Mouse (Mus musculus) embryonic fibroblast, embryonic 13.5 days (primary cell): ENCODE measurements at regions not wholly inside any gene's neighbourhood (a gene's known extent, or its start where the extent isn't known, plus 50 kb on each side); places are given as distances from the start of the nearest gene placed in this dataset.

Experiments
- H3K27ac ChIP-seq: 2 replicates; pipeline ENCODE4 v1.5.1; 2012; ENCODE audit warnings: low read length, control low read depth, inconsistent platforms; ENCODE audit not compliant: insufficient read depth
- H3K4me1 ChIP-seq: 2 replicates; pipeline ENCODE4 v1.6.1; 2011; ENCODE audit warnings: low read length; ENCODE audit not compliant: control insufficient read depth, insufficient read depth
- H3K4me3 ChIP-seq: 2 replicates; pipeline ENCODE4 v1.5.1; 2011; ENCODE audit warnings: mild to moderate bottlenecking, control low read depth, low read length; ENCODE audit not compliant: insufficient read depth
- CTCF ChIP-seq: IDR thresholded peaks from 2 replicates; pipeline ENCODE4 v1.5.1; 2011; ENCODE audit warnings: mild to moderate bottlenecking, control low read depth, low read length, moderate library complexity, borderline replicate concordance; ENCODE audit not compliant: insufficient read depth
- POLR2A ChIP-seq: IDR thresholded peaks from 2 replicates; pipeline ENCODE4 v1.6.1; 2011; ENCODE audit warnings: low read depth, mild to moderate bottlenecking, control low read depth, low read length, moderate library complexity

DNA sequence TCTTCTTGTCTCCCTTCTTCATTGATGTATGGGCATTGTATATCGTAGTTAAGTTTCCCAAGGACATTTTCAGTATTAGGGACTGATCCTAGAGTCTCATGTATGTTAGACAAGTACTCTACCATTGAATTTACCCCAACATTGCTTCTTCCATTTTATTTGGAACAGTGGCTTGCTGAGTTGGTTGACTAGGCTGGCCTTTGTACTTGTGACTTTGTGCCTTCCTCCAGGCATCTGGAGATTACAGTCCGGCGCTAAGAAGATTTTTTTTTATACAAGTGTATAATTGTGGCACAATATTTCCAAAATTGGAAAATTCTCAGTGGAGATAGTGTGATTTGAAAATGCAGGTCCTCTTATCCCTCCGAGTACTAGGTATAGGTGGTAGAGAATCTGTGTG lies 1165.5 kb upstream of the A1bg start:
- Histone ChIP-seq H3K4me1 (peaks cover 17% of the 10 kb centered on the region), H3K4me3 (no peak overlapping the region), H3K27ac (no peak overlapping the region)
- TF ChIP-seq POLR2A (no peak), CTCF (no peak)

DNA sequence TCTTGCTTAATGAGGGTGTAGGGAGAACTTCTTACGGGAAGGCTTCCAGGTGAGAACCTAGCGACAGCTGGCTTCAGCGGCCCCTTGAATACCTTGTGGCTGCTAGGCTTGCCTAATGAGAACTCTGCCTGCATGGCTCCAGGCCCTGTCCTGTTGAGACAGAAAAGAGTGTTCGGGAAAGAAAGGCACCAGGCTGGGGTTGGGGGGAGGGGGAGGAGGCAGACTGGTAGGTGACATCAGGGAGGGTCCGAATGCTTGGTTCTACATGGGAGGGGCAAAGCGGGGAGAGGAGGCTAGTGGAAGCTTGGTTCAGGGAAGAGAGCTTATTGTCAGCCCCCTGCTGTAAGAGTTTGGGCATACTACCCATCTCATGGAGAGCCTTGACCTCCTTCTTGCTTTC lies 1164.9 kb upstream of the A1bg start:
- no peak for TF ChIP-seq CTCF
- no peak for TF ChIP-seq POLR2A
- H3K27ac ChIP-seq = no peak overlapping the region
- no peak overlapping the region for H3K4me3 ChIP-seq
- H3K4me1 ChIP-seq = peaks cover 13% of the 10 kb centered on the region

DNA sequence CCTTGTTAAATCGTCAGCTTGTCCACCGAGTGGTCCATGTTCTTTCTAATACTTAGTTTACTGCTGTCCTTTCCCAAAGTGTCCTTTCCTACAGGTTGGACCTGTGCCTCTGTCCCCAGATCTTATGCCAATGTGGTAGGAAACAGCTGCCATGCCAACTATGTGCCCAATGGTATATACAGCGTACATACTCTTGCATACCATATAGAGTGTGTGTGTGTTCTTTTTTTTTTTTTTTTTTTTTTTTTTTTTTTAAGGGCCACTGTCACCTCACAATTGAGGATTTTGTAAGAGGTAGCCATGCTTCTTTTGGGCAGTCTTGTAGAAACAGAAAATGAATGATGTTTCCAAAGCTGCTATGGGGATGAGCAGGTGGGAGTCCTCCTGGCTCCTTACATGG lies 1163.2 kb upstream of the A1bg start:
- Histone ChIP-seq H3K27ac (no peak overlapping the region), H3K4me3 (no peak overlapping the region), H3K4me1 (no peaks in the 10 kb centered on the region)
- TF ChIP-seq POLR2A (no peak), CTCF (no peak)

DNA sequence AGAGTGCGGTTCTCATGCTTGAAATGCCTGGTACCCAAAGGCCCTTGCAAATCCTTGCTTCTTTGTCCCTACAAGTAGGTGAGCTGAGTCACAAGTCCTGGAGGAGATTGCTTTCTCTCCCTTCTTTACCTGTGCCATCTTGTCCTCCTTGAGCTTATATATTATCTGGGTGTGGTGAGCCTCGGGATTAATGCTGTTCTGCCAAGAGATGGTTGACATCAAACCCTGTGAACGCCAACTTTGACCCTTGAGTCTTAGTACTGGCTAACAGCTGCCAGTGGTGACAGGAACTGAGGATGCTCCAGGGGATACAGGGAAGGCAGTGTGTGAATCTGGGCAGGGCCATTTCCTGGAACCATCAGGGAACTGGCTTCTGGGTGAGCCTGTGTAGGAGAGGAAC lies 1160.5 kb upstream of the A1bg start:
- no peak for TF ChIP-seq CTCF
- TF ChIP-seq POLR2A = no peak
- Histone ChIP-seq H3K4me1 (peaks cover 3% of the 10 kb centered on the region; the same call in 1 of the 2 replicates), H3K27ac (no peak overlapping the region), H3K4me3 (no peak overlapping the region)

DNA sequence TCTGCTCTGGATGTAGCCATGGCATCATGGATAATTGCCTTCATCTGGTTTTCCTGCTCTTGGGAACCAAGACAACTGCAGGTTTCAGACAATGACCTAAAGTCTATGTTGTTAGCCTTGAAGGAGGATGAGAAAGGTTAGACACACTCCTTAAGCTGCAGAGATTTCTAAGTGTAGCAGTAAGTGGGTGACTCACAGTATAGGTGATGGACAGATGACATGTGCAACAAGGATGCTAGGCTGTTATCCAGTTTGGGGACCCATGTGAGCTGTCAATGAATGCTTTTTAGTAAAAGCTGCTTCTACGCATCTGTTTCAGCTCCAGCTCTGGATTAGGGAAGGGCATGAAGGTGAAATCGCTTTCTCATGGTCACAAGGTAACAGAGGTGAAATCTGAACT lies 1159.7 kb upstream of the A1bg start:
- H3K4me3 ChIP-seq = no peak overlapping the region
- H3K27ac ChIP-seq = no peak overlapping the region
- H3K4me1 ChIP-seq = peaks cover 3% of the 10 kb centered on the region; the same call in 1 of the 2 replicates
- TF ChIP-seq POLR2A = no peak

DNA sequence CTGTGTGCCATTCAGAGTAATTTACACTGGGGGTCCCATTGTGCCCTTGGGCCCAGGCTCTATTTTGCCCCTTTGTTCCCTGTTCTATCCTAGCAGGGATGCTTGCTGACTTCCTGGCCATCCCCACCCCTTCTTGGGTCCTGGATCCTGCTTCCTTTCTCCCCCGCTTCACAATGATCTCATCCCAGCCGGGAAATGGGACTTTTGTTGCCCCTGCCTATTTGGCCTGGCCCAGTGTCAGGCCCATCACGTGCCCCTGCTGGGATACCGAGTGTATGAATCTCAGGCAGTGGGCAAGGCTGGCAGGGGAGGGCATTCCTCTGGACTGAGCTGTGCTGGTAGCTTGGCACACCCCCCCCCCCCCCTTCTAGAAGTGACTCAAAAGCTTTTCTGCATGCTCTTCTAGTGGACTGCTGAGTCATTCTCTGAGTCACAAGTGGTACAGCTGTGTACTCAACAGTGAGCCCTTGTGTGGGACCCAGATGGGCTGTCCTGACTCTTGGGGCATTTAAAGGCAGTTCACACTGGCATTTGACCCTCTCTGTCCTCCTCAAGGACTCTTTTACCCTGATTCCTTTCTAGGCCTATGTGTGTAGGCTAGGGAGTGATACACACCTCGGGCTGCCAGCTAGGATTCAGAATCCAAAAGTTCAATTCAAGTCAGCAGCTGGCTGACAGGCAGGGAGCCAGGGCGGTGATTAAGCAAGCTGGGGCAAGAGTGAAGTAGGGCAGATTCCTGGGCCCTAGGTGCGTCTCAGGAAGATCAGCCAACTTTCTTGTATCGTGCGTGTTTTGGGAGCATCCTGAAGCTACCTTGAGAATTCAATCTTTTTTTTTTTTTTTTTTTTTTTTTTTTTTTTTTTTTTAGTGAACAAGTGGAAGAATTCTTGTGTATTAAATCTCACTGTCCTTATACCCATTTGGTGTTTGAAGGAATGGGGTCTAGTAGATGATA lies 1156.6 kb upstream of the A1bg start:
- no peak for TF ChIP-seq POLR2A
- no peak for TF ChIP-seq CTCF

DNA sequence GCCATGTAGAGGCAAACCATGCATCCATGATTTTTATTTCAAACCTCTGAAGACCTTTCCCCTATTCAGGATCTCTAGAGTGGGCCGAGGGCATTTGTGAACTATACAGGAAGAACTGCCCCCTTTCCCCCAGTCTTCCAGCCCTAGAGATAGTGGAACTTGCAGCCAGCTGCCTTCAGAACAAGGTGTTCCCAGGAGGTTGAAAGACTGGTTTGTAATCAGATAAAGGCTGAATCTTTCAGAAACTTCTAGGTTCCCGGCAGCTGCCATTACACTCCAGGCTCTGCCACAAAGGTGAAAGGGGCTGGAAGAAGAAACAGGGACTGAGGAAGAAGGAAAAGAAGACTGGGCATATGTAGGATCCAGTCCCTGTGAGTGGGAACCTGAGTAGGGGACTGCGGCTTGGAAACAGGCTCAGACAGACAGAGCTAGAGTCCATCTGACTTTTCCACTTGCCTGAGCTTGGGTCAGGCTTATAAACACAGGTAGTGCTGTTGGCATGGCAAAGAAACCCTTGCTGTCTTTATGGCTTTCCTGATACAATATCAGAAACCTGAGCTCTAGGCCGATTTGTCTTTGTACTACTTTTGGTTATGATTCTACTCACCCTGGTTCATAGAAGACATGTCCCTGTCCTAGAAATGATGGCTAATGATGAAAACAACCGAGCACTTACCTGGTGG lies 1153.9 kb upstream of the A1bg start:
- Histone ChIP-seq H3K4me1 (peaks cover 6% of the 10 kb centered on the region; the same call in 1 of the 2 replicates), H3K4me3 (no peak overlapping the region), H3K27ac (no peak overlapping the region; the same call in 1 of the 2 replicates)
- no peak for TF ChIP-seq POLR2A
- TF ChIP-seq CTCF = no peak

More for the DNA sequence above, 1156.6 kb upstream of the A1bg start:
- peaks cover 3% of the 10 kb centered on the region; the same call in 1 of the 2 replicates for H3K4me1 ChIP-seq
- H3K4me3 ChIP-seq = no peak overlapping the region
- H3K27ac ChIP-seq = peak overlapping the region; percentile 86

GRCm38 (mm10) chr15:62074735-62075134 lies 1151.9 kb upstream of the A1bg start:
- H3K27ac ChIP-seq = no peak overlapping the region
- no peak overlapping the region for H3K4me3 ChIP-seq
- TF ChIP-seq CTCF = no peak
- no peak for TF ChIP-seq POLR2A
- H3K4me1 ChIP-seq = peaks cover 6% of the 10 kb centered on the region; the same call in 1 of the 2 replicates

- Histone ChIP-seq H3K27ac (no peak overlapping the region), H3K4me3 (no peak overlapping the region), H3K4me1 (peaks cover 3% of the 10 kb centered on the region; the same call in 1 of the 2 replicates)
- TF ChIP-seq POLR2A (no peak), CTCF (no peak)
Measured at GRCm38 (mm10) chr15:62073595-62073994, 1150.8 kb upstream of the A1bg start.

DNA sequence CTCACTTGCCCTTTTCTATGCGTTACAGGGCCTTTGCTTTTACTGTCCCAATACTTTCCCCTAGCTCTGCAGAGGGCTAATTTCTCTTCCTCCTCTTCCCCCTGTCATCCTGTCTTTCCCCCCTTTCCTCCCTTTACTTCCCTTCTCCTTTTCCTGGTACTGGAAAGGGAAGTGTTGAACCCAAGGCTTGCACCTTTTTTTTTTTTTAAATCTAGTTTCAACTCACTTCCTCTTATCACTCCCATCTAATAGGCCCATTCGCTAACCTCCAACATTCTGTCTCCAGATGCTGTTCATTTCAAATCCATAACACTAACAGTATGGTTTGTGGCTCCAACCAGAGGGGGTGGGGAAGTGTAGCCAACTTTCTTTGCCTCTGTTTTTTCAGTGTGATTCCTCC lies 1148.5 kb upstream of the A1bg start:
- no peak for TF ChIP-seq CTCF
- TF ChIP-seq POLR2A = no peak
- no peak overlapping the region for H3K27ac ChIP-seq

More for the DNA sequence above, 1148.5 kb upstream of the A1bg start:
- H3K4me3 ChIP-seq = no peak overlapping the region
- H3K4me1 ChIP-seq = peaks cover 3% of the 10 kb centered on the region; the same call in 1 of the 2 replicates
